Mouse (Mus musculus) liver, postnatal 0 days (tissue): Measurements from ENCODE around the gene Zfp616. TPM values are rescaled to one million over a fixed set of nuclear protein-coding genes. Genes with fewer than 3 reads are reported as not detected.

ENCODE experiments used
- ATAC-seq: fragments of 200-750 bp; cut with Nextera tagmentation; 2 replicates; pipeline ENCODE4 v1.8.0; 2017; ENCODE audit warnings: mild to moderate bottlenecking, moderate library complexity
- DNase-seq: peaks from one replicate; pipeline ENCODE4 v3.0.0-alpha.2; 2016
- H3K27ac ChIP-seq: fragments of 300-500 bp; sonication (generic); 2 replicates; pipeline ENCODE4 v1.5.1; 2014; ENCODE audit warnings: antibody characterized with exemption, moderate library complexity, mild to moderate bottlenecking, low read depth
- H3K27me3 ChIP-seq: fragments of 300-500 bp; sonication (generic); 2 replicates; pipeline ENCODE4 v1.6.1; 2014; ENCODE audit warnings: low read length, control low read depth, mixed read lengths; ENCODE audit not compliant: insufficient read depth
- H3K36me3 ChIP-seq: fragments of 300-500 bp; sonication (generic); replicated peaks from 2 replicates; pipeline ENCODE4 v1.6.1; 2014; ENCODE audit warnings: mild to moderate bottlenecking, control low read depth, low read length, moderate library complexity, mixed read lengths; ENCODE audit not compliant: insufficient read depth
- H3K4me1 ChIP-seq: fragments of 300-500 bp; sonication (generic); 2 replicates; pipeline ENCODE4 v1.6.1; 2014; ENCODE audit warnings: antibody characterized with exemption, mild to moderate bottlenecking, control low read depth; ENCODE audit not compliant: insufficient read depth
- H3K4me2 ChIP-seq: fragments of 300-500 bp; sonication (generic); 2 replicates; pipeline ENCODE4 v1.6.1; 2014; ENCODE audit warnings: low read depth, mild to moderate bottlenecking, low read length, moderate library complexity, mixed read lengths
- H3K4me3 ChIP-seq: fragments of 300-500 bp; sonication (generic); 2 replicates; pipeline ENCODE4 v1.5.1; 2014; ENCODE audit warnings: low read depth, low read length
- H3K9ac ChIP-seq: fragments of 300-500 bp; sonication (generic); replicated peaks from 2 replicates; pipeline ENCODE4 v1.6.1; 2014; ENCODE audit warnings: mild to moderate bottlenecking, moderate library complexity
- H3K9me3 ChIP-seq: fragments of 300-500 bp; sonication (generic); 2 replicates; pipeline ENCODE4 v1.6.1; 2016; ENCODE audit warnings: mild to moderate bottlenecking, control low read depth, low read length, mixed read lengths
- CTCF ChIP-seq: sonication (generic); IDR thresholded peaks from 2 replicates; pipeline ENCODE4 v1.5.1; 2016; ENCODE audit warnings: antibody characterized with exemption, low read depth
- EP300 ChIP-seq: IDR thresholded peaks from 2 replicates; pipeline ENCODE4 v1.6.1; 2016; ENCODE audit warnings: antibody characterized with exemption, low read depth, mild to moderate bottlenecking
- WGBS: fragments of 180-500 bp; shearing (Covaris S2); extraction: QIAGEN DNeasy Blood & Tissue Kit; methylation state at CpG from one replicate; pipeline ENCODE4 v1.1.7; 2014; ENCODE audit not compliant: insufficient replicate concordance; 5-methylcytosine and 5-hydroxymethylcytosine counted together
- polyA plus RNA-seq: library from polyadenylated mRNA; unstranded; fragments of >200 nt; fragmentation: Nextera tagmentation; extraction: Ambion mirVana; gene quantifications from 2 replicates; pipeline ENCODE4 v1.2.1, GENCODE M21; 2015

The Zfp616 gene
- not detected in 2 replicates for polyA plus RNA-seq

- Histone ChIP-seq H3K4me3 (no peak within 1 kb of the TSS), H3K9me3 (no peaks in the 10 kb centered on the region), H3K27ac (no peak within 1 kb of the TSS), H3K4me1 (no peaks in the 10 kb centered on the region), H3K36me3 (no peaks in the 10 kb centered on the region), H3K9ac (no peak within 1 kb of the TSS), H3K4me2 (no peak within 1 kb of the TSS), H3K27me3 (no peaks in the 10 kb centered on the region)
- ATAC-seq (no peak), DNase-seq (no peak)
- WGBS, result 78% methylated on average over 1 of the region's 1 CpGs
- TF ChIP-seq CTCF (no peak), EP300 (no peak)
These were observed at the start of gene Zfp616 for GRCm38 (mm10) chr11:74069655-74070054. Gene Zfp616 (plus strand): TSS chr11:74069955.

- no peak for TF ChIP-seq CTCF
- no peak for TF ChIP-seq EP300
These were observed 18.4 kb upstream of the Zfp616 start for GRCm38 (mm10) chr11:74051347-74051746.

GRCm38 (mm10) chr11:74056451-74056850, 13.3 kb upstream of the Zfp616 start, which contains the start of the genes Olfr139 and Olfr399:
Gene Olfr139 (minus strand): TSS chr11:74056551.
Gene Olfr399 (minus strand): TSS chr11:74056615.
- no peak within 1 kb of the TSS for H3K9ac ChIP-seq
- H3K27ac ChIP-seq, result no peak within 1 kb of the TSS
- H3K4me2 ChIP-seq, result no peak within 1 kb of the TSS
- H3K4me1 ChIP-seq, result no peaks in the 10 kb centered on the region
- TF ChIP-seq EP300, result no peak
- no peak for TF ChIP-seq CTCF
- no peak within 1 kb of the TSS for H3K4me3 ChIP-seq
- no peak for ATAC-seq
- no peaks in the 10 kb centered on the region for H3K36me3 ChIP-seq
- 75% methylated on average over 2 of the region's 2 CpGs for WGBS
- no peaks in the 10 kb centered on the region for H3K27me3 ChIP-seq
- DNase-seq, result no peak
- H3K9me3 ChIP-seq, result 0 out of 2 replicates have a peak, but pooled peaks cover 3% of the 10 kb centered on the region

More at GRCm38 (mm10) chr11:74051347-74051746, 18.4 kb upstream of the Zfp616 start:
- Histone ChIP-seq H3K4me3 (no peak overlapping the region), H3K9ac (no peak overlapping the region), H3K36me3 (no peaks in the 10 kb centered on the region), H3K27me3 (no peaks in the 10 kb centered on the region), H3K4me2 (no peak overlapping the region), H3K9me3 (0 out of 2 replicates have a peak, but pooled peaks cover 3% of the 10 kb centered on the region), H3K27ac (no peak overlapping the region), H3K4me1 (no peaks in the 10 kb centered on the region)
- DNase-seq (no peak), ATAC-seq (no peak)
- WGBS, result 56% methylated on average over 3 of the region's 3 CpGs

- no peak overlapping the region for H3K4me2 ChIP-seq
- no peak overlapping the region for H3K27ac ChIP-seq
- DNase-seq (no peak), ATAC-seq (no peak)
- no peak for TF ChIP-seq EP300
- H3K4me3 ChIP-seq, result no peak overlapping the region
- H3K9me3 ChIP-seq, result no peaks in the 10 kb centered on the region; the same call in 1 of the 2 replicates
- no peaks in the 10 kb centered on the region for H3K27me3 ChIP-seq
- H3K36me3 ChIP-seq, result no peaks in the 10 kb centered on the region
- 57% methylated on average over 2 of the region's 2 CpGs for WGBS
- no peak overlapping the region for H3K9ac ChIP-seq
- H3K4me1 ChIP-seq, result no peaks in the 10 kb centered on the region
These were observed 31.0 kb downstream of the Zfp616 start for GRCm38 (mm10) chr11:74100724-74101123.

- TF ChIP-seq CTCF (no peak), EP300 (no peak)
- WGBS, result 36% methylated on average over 2 of the region's 2 CpGs
- no peaks in the 10 kb centered on the region for H3K4me1 ChIP-seq
- H3K27me3 ChIP-seq, result no peaks in the 10 kb centered on the region
- H3K27ac ChIP-seq, result no peak overlapping the region
- DNase-seq (no peak), ATAC-seq (no peak)
- no peak overlapping the region for H3K9ac ChIP-seq
- no peaks in the 10 kb centered on the region for H3K36me3 ChIP-seq
- H3K4me2 ChIP-seq, result no peak overlapping the region
- H3K9me3 ChIP-seq, result no peaks in the 10 kb centered on the region; the same call in 1 of the 2 replicates
- H3K4me3 ChIP-seq, result no peak overlapping the region
These were observed 31.8 kb downstream of the Zfp616 start for GRCm38 (mm10) chr11:74101507-74101906.

- no peak overlapping the region for H3K4me3 ChIP-seq
- no peak overlapping the region for H3K9ac ChIP-seq
- H3K27me3 ChIP-seq, result no peaks in the 10 kb centered on the region
- peaks cover 3% of the 10 kb centered on the region; the same call in 1 of the 2 replicates for H3K9me3 ChIP-seq
- WGBS, result 26% methylated on average over 5 of the region's 5 CpGs
- H3K4me1 ChIP-seq, result no peaks in the 10 kb centered on the region
- H3K27ac ChIP-seq, result no peak overlapping the region
- TF ChIP-seq EP300, result no peak
- no peak for TF ChIP-seq CTCF
- DNase-seq (no peak), ATAC-seq (no peak)
- H3K36me3 ChIP-seq, result no peaks in the 10 kb centered on the region
- no peak overlapping the region for H3K4me2 ChIP-seq
These were observed 35.3 kb downstream of the Zfp616 start for GRCm38 (mm10) chr11:74105066-74105465.

- Histone ChIP-seq H3K27me3 (no peaks in the 10 kb centered on the region), H3K4me2 (no peak within 1 kb of the TSS), H3K9me3 (peaks cover 6% of the 10 kb centered on the region; the same call in 1 of the 2 replicates), H3K36me3 (no peaks in the 10 kb centered on the region), H3K9ac (no peak within 1 kb of the TSS), H3K4me1 (no peaks in the 10 kb centered on the region), H3K27ac (no peak within 1 kb of the TSS), H3K4me3 (no peak within 1 kb of the TSS)
- no peak for TF ChIP-seq CTCF
- TF ChIP-seq EP300, result no peak
- no peak for ATAC-seq
- no peak for DNase-seq
These were observed 43.7 kb downstream of the Zfp616 start, which contains the start of gene Olfr401 for GRCm38 (mm10) chr11:74113412-74113811. Gene Olfr401 (plus strand): TSS chr11:74113712.

Other genes with a start within 250 kb of the Zfp616 start
- not detected in 2 replicates for gene Olfr393, start 218.5 kb upstream of the Zfp616 start, polyA plus RNA-seq
- not detected in 2 replicates for gene Olfr394, start 179.2 kb upstream of the Zfp616 start, polyA plus RNA-seq
- not detected in 2 replicates for gene Olfr395, start 160.7 kb upstream of the Zfp616 start, polyA plus RNA-seq
- not detected in 2 replicates for gene Olfr23, start 133.3 kb upstream of the Zfp616 start, polyA plus RNA-seq
- gene Olfr397, start 109.1 kb upstream of the Zfp616 start, polyA plus RNA-seq, result not detected in 2 replicates
- not detected in 2 replicates for gene Olfr398, start 79.5 kb upstream of the Zfp616 start, polyA plus RNA-seq
- not detected in 2 replicates for gene Olfr139, start 13.4 kb upstream of the Zfp616 start, polyA plus RNA-seq
- not detected in 2 replicates for gene Olfr399, start 13.3 kb upstream of the Zfp616 start, polyA plus RNA-seq
- gene Olfr401, start 43.8 kb downstream of the Zfp616 start, polyA plus RNA-seq, result not detected in 2 replicates
- not detected in 2 replicates for gene Olfr402, start 83.6 kb downstream of the Zfp616 start, polyA plus RNA-seq
- not detected in 2 replicates for gene Olfr403, start 116.3 kb downstream of the Zfp616 start, polyA plus RNA-seq
- not detected in 2 replicates for gene Olfr43, start 141.4 kb downstream of the Zfp616 start, polyA plus RNA-seq
- not detected in 2 replicates for gene Olfr406, start 189.9 kb downstream of the Zfp616 start, polyA plus RNA-seq
- gene Olfr59, start 213.8 kb downstream of the Zfp616 start, polyA plus RNA-seq, result not detected in 2 replicates